Mouse (Mus musculus): ENCODE results near the gene Sp9. TPM values are rescaled to one million over a fixed set of nuclear protein-coding genes. Genes with fewer than 3 reads are reported as not detected.

Sp9 gene
- polyA plus RNA-seq, 1 experiment from 2014 or later = 2.8 TPM

DNA sequence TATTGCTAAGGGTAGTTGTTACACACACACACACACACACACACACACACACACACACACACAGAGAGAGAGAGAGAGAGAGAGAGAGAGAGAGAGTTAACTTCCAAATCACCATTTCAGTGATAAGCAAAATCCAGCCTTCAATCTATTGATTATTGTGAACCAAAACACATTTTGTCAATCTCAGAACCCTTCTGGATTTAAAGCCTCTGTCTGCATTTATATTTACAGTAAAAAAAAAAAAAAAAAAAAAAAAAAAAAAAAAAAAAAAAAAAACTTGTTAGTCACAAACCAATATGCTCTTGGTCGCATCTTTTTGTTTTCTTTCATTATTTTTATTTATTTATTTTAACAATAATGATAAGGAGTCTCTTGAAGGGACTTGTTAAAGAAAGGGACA, 5.1 kb upstream of the Sp9 start:
- Histone ChIP-seq H3K4me1 (ENCODE audit: control insufficient read depth, insufficient read depth, low read length) (peaks cover 18% of the 10 kb centered on the region), H3K36me3 (ENCODE audit: control insufficient read depth, insufficient read depth, low read length) (no peaks in the 10 kb centered on the region), H3K4me2 (no peak overlapping the region), H3K9ac (ENCODE audit: low read length) (no peak overlapping the region), H3K27ac (ENCODE audit: low read depth, low read length) (no peak overlapping the region), H3K9me3 (ENCODE audit: control insufficient read depth, low read length) (no peaks in the 10 kb centered on the region), H3K27me3 (ENCODE audit: control insufficient read depth, insufficient read depth, low read length) (peaks cover 95% of the 10 kb centered on the region), H3K4me3 (ENCODE audit: low read depth, low read length) (no peak overlapping the region)
- ATAC-seq (ENCODE audit: low FRiP score) (no peak), DNase-seq (ENCODE audit: low spot score, missing footprints) (no peak)
- WGBS = 50% methylated on average over 1 of the region's 1 CpGs

DNA sequence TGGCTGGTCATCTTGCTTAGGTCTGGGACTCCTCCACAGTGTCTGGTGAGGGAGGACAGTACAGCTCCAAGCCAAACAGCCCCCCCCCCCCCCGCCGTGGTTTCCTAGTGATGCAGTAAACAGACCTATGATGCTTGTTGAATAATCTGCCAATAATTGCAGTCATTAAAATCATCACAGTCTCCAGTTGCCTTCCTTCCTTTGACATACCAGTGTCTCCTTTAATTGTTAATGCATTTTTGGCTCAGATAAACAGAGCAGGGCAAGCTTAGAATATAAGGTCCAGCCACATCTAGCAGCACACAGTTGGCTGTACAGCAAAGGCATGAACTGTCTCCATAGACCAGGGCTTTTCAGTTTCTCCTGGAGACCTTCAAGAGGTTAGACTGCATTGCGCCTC, 4.5 kb upstream of the Sp9 start:
- 29% methylated on average over 3 of the region's 3 CpGs for WGBS
- peak; percentile 90 for DNase-seq (ENCODE audit: low spot score, missing footprints)
- Histone ChIP-seq H3K9ac (ENCODE audit: low read length) (no peak overlapping the region), H3K4me3 (ENCODE audit: low read depth, low read length) (no peak overlapping the region), H3K4me2 (no peak overlapping the region), H3K27ac (ENCODE audit: low read depth, low read length) (no peak overlapping the region), H3K36me3 (ENCODE audit: control insufficient read depth, insufficient read depth, low read length) (no peaks in the 10 kb centered on the region), H3K9me3 (ENCODE audit: control insufficient read depth, low read length) (no peaks in the 10 kb centered on the region), H3K27me3 (ENCODE audit: control insufficient read depth, insufficient read depth, low read length) (peaks cover 96% of the 10 kb centered on the region), H3K4me1 (ENCODE audit: control insufficient read depth, insufficient read depth, low read length) (peaks cover 19% of the 10 kb centered on the region)
- no peak for ATAC-seq (ENCODE audit: low FRiP score)

GRCm38 (mm10) chr2:73267818-73268217, 3.9 kb upstream of the Sp9 start:
- no peak overlapping the region for H3K4me3 ChIP-seq (ENCODE audit: low read depth, low read length)
- H3K36me3 ChIP-seq (ENCODE audit: control insufficient read depth, insufficient read depth, low read length) = no peaks in the 10 kb centered on the region
- H3K4me1 ChIP-seq (ENCODE audit: control insufficient read depth, insufficient read depth, low read length) = peaks cover 24% of the 10 kb centered on the region
- no peak overlapping the region for H3K9ac ChIP-seq (ENCODE audit: low read length)
- H3K9me3 ChIP-seq (ENCODE audit: control insufficient read depth, low read length) = no peaks in the 10 kb centered on the region
- H3K4me2 ChIP-seq = no peak overlapping the region
- peaks cover 96% of the 10 kb centered on the region for H3K27me3 ChIP-seq (ENCODE audit: control insufficient read depth, insufficient read depth, low read length)
- H3K27ac ChIP-seq (ENCODE audit: low read depth, low read length) = no peak overlapping the region
- WGBS = 0% methylated on average over 4 of the region's 4 CpGs
- ATAC-seq (ENCODE audit: low FRiP score) (no peak), DNase-seq (ENCODE audit: low spot score, missing footprints) (peak; percentile 87)

- Histone ChIP-seq H3K9me3 (ENCODE audit: control insufficient read depth, low read length) (no peaks in the 10 kb centered on the region), H3K27me3 (ENCODE audit: control insufficient read depth, insufficient read depth, low read length) (peaks cover 96% of the 10 kb centered on the region), H3K9ac (ENCODE audit: low read length) (no peak overlapping the region), H3K27ac (ENCODE audit: low read depth, low read length) (no peak overlapping the region), H3K4me3 (ENCODE audit: low read depth, low read length) (no peak overlapping the region), H3K4me2 (no peak overlapping the region; the same call in 1 of the 2 replicates), H3K36me3 (ENCODE audit: control insufficient read depth, insufficient read depth, low read length) (no peaks in the 10 kb centered on the region), H3K4me1 (ENCODE audit: control insufficient read depth, insufficient read depth, low read length) (peaks cover 29% of the 10 kb centered on the region)
- DNase-seq (ENCODE audit: low spot score, missing footprints) (peak; percentile 94), ATAC-seq (ENCODE audit: low FRiP score) (no peak)
- WGBS = under 1% methylated on average over 12 of the region's 12 CpGs
Measured at GRCm38 (mm10) chr2:73268281-73268680, 3.4 kb upstream of the Sp9 start.

DNA sequence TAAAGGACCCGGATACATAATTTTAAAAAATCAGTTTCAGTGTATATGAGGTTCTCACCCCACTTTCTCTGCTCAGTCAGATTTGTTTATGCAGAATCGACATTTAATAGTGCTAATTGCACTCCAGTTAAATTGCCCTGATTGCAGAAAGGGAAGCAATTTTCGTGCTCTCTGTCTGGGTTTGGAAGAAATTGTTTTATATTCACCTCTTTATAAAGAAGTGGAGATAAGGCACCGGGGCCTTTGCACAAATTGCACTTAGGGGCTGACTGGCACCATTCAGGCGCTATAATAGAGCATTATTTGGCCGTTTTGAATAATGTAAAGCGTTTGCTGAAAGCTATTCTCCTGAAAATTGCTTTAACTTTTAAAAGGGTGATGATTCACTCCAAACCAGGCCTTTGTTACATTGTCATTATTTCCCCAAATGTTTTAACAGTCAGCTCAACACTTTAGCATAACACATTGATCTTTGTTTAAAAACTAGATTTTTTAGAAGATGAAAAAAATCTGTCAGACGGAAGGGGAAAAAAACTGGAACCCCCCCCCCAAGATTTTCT, 2.8 kb upstream of the Sp9 start:
- Histone ChIP-seq H3K9ac (ENCODE audit: low read length) (no peak overlapping the region), H3K4me1 (ENCODE audit: control insufficient read depth, insufficient read depth, low read length) (peaks cover 32% of the 10 kb centered on the region), H3K27ac (ENCODE audit: low read depth, low read length) (no peak overlapping the region), H3K27me3 (ENCODE audit: control insufficient read depth, insufficient read depth, low read length) (peaks cover 96% of the 10 kb centered on the region), H3K4me3 (ENCODE audit: low read depth, low read length) (no peak overlapping the region), H3K4me2 (no peak overlapping the region), H3K36me3 (ENCODE audit: control insufficient read depth, insufficient read depth, low read length) (no peaks in the 10 kb centered on the region), H3K9me3 (ENCODE audit: control insufficient read depth, low read length) (no peaks in the 10 kb centered on the region)
- WGBS = 4% methylated on average over 8 of the region's 8 CpGs
- DNase-seq (ENCODE audit: low spot score, missing footprints) (peak; percentile 94), ATAC-seq (ENCODE audit: low FRiP score) (no peak)

- no peak overlapping the region for H3K9ac ChIP-seq (ENCODE audit: low read length)
- 0 out of 2 replicates have a peak overlapping the region, but pooled peaks have one; percentile 13 for H3K4me2 ChIP-seq
Measured at GRCm38 (mm10) chr2:73269666-73270065, 2.1 kb upstream of the Sp9 start.

GRCm38 (mm10) chr2:73270071-73270592, 1.6 kb upstream of the Sp9 start:
- Histone ChIP-seq H3K27me3 (ENCODE audit: control insufficient read depth, insufficient read depth, low read length) (peaks cover 94% of the 10 kb centered on the region), H3K27ac (ENCODE audit: low read depth, low read length) (no peak overlapping the region), H3K4me3 (ENCODE audit: low read depth, low read length) (peak overlapping the region; percentile 1; the same call in 1 of the 2 replicates), H3K9ac (ENCODE audit: low read length) (no peak overlapping the region), H3K4me2 (peak overlapping the region; percentile 15; the same call in 1 of the 2 replicates), H3K4me1 (ENCODE audit: control insufficient read depth, insufficient read depth, low read length) (peaks cover 36% of the 10 kb centered on the region), H3K36me3 (ENCODE audit: control insufficient read depth, insufficient read depth, low read length) (no peaks in the 10 kb centered on the region), H3K9me3 (ENCODE audit: control insufficient read depth, low read length) (no peaks in the 10 kb centered on the region)
- DNase-seq (ENCODE audit: low spot score, missing footprints) (peak; percentile 94), ATAC-seq (ENCODE audit: low FRiP score) (no peak)
- 2% methylated on average over 14 of the region's 14 CpGs for WGBS

More at GRCm38 (mm10) chr2:73269666-73270065, 2.1 kb upstream of the Sp9 start:
- under 1% methylated on average over 17 of the region's 17 CpGs for WGBS
- DNase-seq (ENCODE audit: low spot score, missing footprints) (peak; percentile 93), ATAC-seq (ENCODE audit: low FRiP score) (no peak)
- Histone ChIP-seq H3K4me1 (ENCODE audit: control insufficient read depth, insufficient read depth, low read length) (peaks cover 34% of the 10 kb centered on the region), H3K9me3 (ENCODE audit: control insufficient read depth, low read length) (no peaks in the 10 kb centered on the region), H3K4me3 (ENCODE audit: low read depth, low read length) (no peak overlapping the region), H3K27ac (ENCODE audit: low read depth, low read length) (no peak overlapping the region), H3K27me3 (ENCODE audit: control insufficient read depth, insufficient read depth, low read length) (peaks cover 96% of the 10 kb centered on the region), H3K36me3 (ENCODE audit: control insufficient read depth, insufficient read depth, low read length) (no peaks in the 10 kb centered on the region)

DNA sequence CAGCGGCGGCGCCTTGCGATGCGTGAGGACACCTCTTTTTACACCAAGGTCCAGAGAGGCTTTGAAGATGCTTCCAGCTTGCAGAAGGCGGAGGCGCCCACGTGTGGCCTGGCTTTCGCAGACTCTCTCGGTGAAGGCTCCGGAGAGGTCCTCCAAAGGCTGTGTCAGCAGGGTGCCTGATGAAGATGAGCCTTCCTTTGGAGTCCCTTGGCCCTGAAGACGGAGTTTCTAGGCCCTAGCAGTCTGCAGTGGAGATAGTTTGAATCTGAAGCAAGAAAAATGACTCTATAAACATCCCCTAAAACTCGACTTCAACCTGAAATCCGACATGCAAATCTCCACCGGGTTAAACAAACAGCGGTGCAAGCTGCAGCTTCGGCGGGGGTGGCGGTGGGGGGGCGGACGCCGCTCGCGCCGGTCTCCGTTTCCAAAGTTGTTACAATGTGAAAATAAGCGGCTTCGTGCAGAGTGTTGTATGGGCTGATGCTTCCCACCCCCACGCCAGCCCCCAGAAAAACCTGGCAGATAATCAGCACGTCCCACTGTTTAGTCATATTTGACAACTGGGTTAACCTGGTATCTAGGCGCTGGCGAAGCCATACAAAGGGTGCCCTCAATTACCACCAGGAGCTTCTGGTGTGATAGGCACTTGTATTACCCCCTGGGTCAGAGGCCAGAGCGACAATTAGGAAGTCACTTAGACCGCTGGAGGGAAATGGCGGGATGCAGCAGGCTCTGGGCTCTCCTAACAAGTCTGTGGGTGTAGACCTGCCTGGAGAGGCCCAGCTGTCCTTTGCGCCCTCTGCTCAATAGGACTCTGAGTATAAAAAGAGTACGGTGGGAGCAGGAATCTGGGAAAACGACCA, 899 bp upstream of the Sp9 start:
- peak overlapping the region; percentile 1; the same call in 1 of the 2 replicates for H3K4me3 ChIP-seq (ENCODE audit: low read depth, low read length)
- H3K9me3 ChIP-seq (ENCODE audit: control insufficient read depth, low read length) = no peaks in the 10 kb centered on the region
- H3K4me1 ChIP-seq (ENCODE audit: control insufficient read depth, insufficient read depth, low read length) = peaks cover 36% of the 10 kb centered on the region
- DNase-seq (ENCODE audit: low spot score, missing footprints) (no peak), ATAC-seq (ENCODE audit: low FRiP score) (no peak)
- no peaks in the 10 kb centered on the region for H3K36me3 ChIP-seq (ENCODE audit: control insufficient read depth, insufficient read depth, low read length)
- no peak overlapping the region for H3K27ac ChIP-seq (ENCODE audit: low read depth, low read length)
- peaks cover 87% of the 10 kb centered on the region for H3K27me3 ChIP-seq (ENCODE audit: control insufficient read depth, insufficient read depth, low read length)
- H3K9ac ChIP-seq (ENCODE audit: low read length) = no peak overlapping the region
- peak overlapping the region; percentile 61 for H3K4me2 ChIP-seq
- under 1% methylated on average over 38 of the region's 38 CpGs for WGBS

Measured in midbrain, embryonic 11.5 days (tissue).